Mouse (Mus musculus) lung, adult 2 months (tissue): ENCODE data around the gene Ccnb1ip1. TPM values are rescaled to one million over a fixed set of nuclear protein-coding genes. Genes with fewer than 3 reads are reported as not detected.
A peak's percentile ranks its signal among the peaks of the same experiment; 100 is the strongest.

ENCODE experiments used
- DNase-seq: peaks from one replicate; pipeline ENCODE4 v3.0.0; 2022
- H3K4me1 ChIP-seq: fragments of 200-500 bp; 2 replicates; pipeline ENCODE4 v1.6.1; 2011; ENCODE audit warnings: low read length; ENCODE audit not compliant: control insufficient read depth, insufficient read depth
- H3K4me3 ChIP-seq: fragments of 200-500 bp; replicated peaks from 2 replicates; pipeline ENCODE3; 2011; ENCODE audit warnings: low read depth, mild to moderate bottlenecking, control low read depth, low read length; ENCODE audit errors: extremely low read depth
- CTCF ChIP-seq: fragments of 200-500 bp; IDR thresholded peaks from 2 replicates; pipeline ENCODE4 v1.5.1; 2011; ENCODE audit warnings: mild to moderate bottlenecking, low read length, control low read depth; ENCODE audit not compliant: insufficient read depth
- POLR2A ChIP-seq: fragments of 200-500 bp; IDR thresholded peaks from 2 replicates; pipeline ENCODE4 v1.6.1; 2011; ENCODE audit warnings: low read depth, mild to moderate bottlenecking, control low read depth, low read length, borderline replicate concordance; ENCODE audit errors: extremely low read depth
- WGBS: fragments of 180-500 bp; shearing (Covaris S2); methylation state at CpG from one replicate; pipeline ENCODE4 v1.1.7; 2018; 5-methylcytosine and 5-hydroxymethylcytosine counted together
- polyA plus RNA-seq: library from polyadenylated mRNA; depleted of rRNA; stranded (reverse); fragments of >200 nt; gene quantifications from 2 replicates; pipeline ENCODE4 v1.2.3, GENCODE M21; 2012

Ccnb1ip1 gene
- polyA plus RNA-seq, 1 experiment, result not detected

DNA sequence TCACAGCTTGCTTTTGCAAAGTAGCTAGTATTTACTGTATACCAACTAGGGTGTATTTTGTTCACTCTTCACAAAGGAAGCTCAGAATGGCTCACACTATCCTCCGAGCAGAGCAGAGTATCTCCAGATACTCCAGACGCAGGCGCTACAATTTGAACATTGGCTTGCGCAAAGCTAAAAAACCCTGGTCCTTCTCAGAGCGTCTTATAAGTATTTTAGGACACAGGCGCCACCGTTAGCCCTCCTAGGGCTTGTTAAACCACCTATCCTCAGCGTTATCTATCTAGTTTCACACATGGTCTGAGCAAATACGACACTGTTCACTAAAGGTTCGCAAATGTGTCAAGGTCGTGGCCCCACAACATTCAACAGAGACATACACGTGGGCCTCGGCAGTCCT is 2.8 kb downstream of the Ccnb1ip1 start:
- WGBS, result 61% methylated on average over 13 of the region's 13 CpGs
- Histone ChIP-seq H3K4me1 (no peaks in the 10 kb centered on the region; the same call in none of the 2 replicates), H3K4me3 (no peak overlapping the region)
- DNase-seq, result no peak
- no peak for TF ChIP-seq CTCF
- no peak for TF ChIP-seq POLR2A

DNA sequence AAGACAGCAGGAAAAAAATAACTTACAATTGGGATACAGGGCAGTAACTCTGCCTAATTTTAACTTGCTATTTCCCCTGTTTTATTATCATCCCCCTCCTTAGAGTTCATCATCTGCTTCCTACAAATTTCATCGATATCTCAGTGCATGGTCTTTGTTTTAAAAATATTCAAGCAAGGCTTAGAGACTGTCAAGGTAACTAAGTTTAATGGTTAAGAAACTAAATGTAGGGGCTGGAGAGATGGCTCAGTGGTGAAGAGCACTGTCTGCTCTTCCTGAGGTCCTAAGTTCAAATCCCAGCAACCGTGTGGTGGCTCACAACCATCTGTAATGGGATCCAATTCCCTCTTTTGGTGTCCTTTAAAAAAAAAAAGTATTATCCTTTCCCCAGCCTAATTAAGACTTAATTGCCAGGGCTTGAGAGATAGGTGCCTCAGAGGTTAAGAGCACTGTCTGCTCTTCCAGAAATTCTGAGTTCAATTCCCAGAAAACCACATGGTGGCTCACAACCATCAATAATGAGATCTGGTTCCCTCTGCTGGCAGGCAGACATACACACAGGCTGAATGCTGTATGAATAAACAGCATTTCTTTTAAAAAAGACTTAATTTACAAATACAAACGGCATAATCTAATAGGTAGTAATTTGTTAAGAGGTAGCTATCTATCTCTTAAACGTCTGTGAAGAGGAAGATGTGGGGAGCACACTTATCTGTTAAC is 4.5 kb downstream of the Ccnb1ip1 start:
- DNase-seq, result no peak
- TF ChIP-seq POLR2A (no peak), CTCF (no peak)
- WGBS, result 61% methylated on average over 4 of the region's 4 CpGs
- Histone ChIP-seq H3K4me3 (no peak overlapping the region), H3K4me1 (no peaks in the 10 kb centered on the region; the same call in none of the 2 replicates)

DNA sequence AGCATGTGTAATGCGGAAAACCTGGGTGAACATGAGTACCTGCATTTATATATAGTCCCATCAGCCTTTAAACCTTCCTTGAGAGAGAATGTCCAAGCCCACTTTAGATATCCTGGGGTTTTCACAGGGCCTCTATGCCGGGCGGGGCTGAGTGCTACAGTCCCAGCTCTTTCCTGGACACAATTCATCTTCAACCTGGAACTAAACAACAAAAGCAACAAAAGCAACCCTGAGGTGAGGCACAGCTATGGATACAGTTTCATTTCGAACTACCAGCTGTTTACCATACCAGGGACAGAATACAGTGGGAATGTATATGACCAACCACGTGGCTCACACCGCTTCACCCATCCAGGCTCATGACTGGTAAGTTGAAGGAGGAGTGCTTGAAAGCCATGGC is 5.1 kb downstream of the Ccnb1ip1 start:
- DNase-seq, result no peak
- WGBS, result 88% methylated on average over 6 of the region's 6 CpGs
- no peak for TF ChIP-seq CTCF
- no peak for TF ChIP-seq POLR2A

DNA sequence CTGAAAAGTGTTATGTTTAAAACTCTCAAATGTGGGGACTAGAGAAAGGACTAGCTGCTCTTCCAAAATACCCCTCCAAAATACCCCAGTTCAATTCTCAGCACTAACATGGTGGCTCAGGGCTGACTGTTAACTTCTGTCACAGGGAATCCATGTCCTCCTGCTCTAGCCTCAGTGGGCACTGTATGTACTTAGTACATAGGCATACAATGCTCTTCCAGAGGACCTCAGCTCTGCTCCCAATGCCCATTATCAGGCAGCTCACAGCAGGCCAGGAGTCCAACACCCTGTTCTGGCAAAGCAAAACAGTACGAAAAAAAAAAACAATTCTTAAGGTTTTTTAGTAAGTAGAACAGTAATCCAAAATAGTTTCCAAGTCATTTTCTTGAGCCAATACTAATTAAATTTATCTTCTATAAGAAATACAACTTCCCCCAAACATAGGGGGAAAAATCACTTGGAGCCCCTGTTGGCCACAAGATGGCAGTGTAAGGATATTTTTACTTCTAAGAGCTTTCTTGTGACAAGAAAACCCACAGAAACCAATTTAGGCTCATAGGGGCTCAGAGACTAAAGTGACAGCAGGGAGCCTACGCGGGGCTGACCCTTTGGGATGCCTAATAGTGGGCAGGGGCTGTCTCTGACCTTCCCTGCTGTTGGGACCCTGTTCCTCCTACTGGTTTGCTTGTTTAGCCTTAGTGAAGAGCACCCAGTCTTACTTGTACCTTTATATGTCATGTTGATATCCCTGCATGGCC is 7.9 kb downstream of the Ccnb1ip1 start:
- H3K4me3 ChIP-seq, result no peak overlapping the region
- H3K4me1 ChIP-seq, result no peaks in the 10 kb centered on the region
- TF ChIP-seq CTCF (no peak), POLR2A (no peak)
- peak; percentile 18 for DNase-seq
- 9% methylated on average over 3 of the region's 3 CpGs for WGBS

More for the DNA sequence above, 5.1 kb downstream of the Ccnb1ip1 start:
- no peak overlapping the region for H3K4me3 ChIP-seq
- no peaks in the 10 kb centered on the region; the same call in none of the 2 replicates for H3K4me1 ChIP-seq

DNA sequence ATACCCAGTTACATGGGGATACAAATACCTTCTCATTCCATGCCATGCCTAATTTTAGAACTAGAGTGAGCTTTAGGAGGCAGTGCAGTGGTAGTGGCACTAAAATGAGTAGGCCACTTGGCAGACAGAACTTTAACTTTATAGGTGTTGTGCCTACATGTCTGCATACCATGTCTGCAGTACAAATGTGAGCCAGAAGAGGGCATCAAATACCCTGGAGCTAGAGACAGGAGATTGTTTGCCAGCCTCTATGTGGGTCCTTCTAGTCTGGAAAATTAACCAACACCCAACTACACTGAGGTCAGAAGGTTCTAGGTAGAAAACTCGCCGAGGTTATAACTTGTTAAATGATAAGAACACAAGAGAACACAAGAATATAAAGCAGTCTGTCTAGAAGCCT is 9.0 kb downstream of the Ccnb1ip1 start:
- TF ChIP-seq POLR2A, result no peak
- Histone ChIP-seq H3K4me3 (no peak overlapping the region), H3K4me1 (no peaks in the 10 kb centered on the region)
- 50% methylated on average over 2 of the region's 2 CpGs for WGBS
- DNase-seq, result no peak

DNA sequence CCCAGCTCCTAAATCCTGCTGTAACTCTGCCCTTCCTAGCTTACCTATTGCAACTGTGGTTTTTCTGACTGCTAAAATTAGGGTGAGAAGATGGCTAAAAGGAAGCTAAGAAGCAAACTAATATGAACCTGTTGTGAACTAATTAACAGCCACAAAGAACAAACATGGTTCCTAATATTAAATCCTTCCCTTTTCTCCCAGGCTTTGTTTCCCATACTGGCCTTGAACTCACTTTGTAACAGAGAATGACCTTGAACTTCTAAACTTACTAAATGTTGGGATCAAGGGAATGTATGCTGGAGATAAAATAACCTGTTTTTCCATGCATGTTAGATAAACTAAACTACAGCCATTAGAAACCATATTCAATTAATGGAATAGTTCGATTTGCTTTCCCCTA is 11.1 kb downstream of the Ccnb1ip1 start:
- no peaks in the 10 kb centered on the region for H3K4me1 ChIP-seq
- TF ChIP-seq POLR2A, result no peak
- no peak for TF ChIP-seq CTCF
- H3K4me3 ChIP-seq, result no peak overlapping the region
- WGBS, result 79% methylated on average over 1 of the region's 1 CpGs
- no peak for DNase-seq

DNA sequence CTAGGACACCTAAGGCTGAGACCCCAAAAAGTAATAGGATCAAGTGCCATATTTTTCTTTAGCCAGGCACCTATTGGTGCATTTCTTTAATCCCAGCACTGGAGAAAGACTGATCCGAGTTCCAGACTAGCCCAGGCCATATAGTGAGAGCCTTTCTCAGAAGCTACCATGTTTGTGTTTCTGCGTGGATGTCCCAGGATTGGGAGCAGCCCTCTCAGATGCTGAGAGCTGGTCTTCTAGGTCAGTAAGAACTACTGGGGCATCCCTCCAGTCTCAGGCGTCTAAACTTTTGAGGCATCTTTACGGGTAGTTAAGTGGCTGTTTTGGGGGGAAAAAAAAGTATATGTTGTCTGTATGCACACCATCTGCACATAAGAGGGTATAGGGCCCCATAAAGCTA is 11.6 kb downstream of the Ccnb1ip1 start:
- Histone ChIP-seq H3K4me3 (no peak overlapping the region), H3K4me1 (no peaks in the 10 kb centered on the region)
- TF ChIP-seq CTCF (no peak), POLR2A (no peak)
- DNase-seq, result no peak
- 87% methylated on average over 4 of the region's 4 CpGs for WGBS

DNA sequence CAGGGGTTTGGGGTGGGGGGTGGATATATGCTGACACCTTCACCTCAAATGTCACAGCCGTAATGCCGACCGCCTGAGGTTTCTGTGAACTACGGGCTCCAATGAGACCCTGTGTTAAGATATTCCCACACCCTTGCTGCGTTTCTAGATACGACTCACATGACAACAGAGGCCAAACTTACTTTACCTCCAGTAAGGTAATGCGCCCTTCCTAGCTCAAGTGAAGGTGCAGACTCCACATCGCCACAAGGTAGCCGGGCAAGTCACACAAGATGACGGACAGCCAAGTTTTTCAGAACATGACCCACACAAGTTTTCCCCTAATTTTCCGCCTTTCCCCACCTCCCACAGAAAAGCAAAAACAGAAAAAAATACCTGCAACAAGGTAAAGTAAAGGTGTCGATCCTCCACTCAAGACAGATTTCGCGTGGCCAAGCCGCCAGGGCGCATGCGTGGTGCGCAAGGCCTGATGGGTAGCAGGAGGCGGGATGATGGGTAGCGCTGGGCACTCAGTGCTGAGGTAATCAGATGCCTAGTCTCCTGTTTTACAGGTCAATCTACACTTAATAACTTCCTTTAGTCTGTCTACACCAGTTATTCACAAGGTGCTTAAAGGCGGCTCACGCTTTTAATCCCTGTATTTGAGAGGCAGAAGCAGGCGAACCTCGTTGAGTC is 12.1 kb downstream of the Ccnb1ip1 start:
- Histone ChIP-seq H3K4me1 (no peaks in the 10 kb centered on the region), H3K4me3 (no peak overlapping the region)
- TF ChIP-seq CTCF (no peak), POLR2A (no peak)
- DNase-seq, result no peak
- WGBS, result 90% methylated on average over 24 of the region's 24 CpGs

DNA sequence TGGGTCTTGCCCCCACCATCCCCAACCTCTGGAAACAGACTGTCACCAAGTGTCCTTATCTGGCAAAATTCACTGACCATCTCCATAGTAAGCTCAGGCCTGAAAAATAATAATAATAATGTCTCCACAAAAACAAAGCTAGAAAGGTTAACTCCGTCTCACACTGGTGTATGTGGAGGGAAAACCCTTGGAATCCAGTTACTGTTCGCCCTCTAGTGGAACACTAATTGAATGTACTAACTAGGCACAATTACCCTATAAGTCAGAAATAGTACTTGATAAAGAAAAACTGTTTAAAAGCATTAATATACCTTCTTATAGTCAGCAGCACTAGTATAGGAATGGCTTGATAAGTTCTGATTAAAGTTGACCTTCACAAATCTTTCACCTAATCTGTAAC is 19.4 kb downstream of the Ccnb1ip1 start:
- WGBS, result 5% methylated on average over 2 of the region's 2 CpGs
- Histone ChIP-seq H3K4me3 (no peak overlapping the region), H3K4me1 (no peaks in the 10 kb centered on the region)
- no peak for TF ChIP-seq CTCF
- no peak for TF ChIP-seq POLR2A
- no peak for DNase-seq
